Mouse (Mus musculus) heart, embryonic 12.5 days (tissue): Measurements from ENCODE around the gene Atf7. TPM values are rescaled to one million over a fixed set of nuclear protein-coding genes. Genes with fewer than 3 reads are reported as not detected.

ENCODE experiments used
- ATAC-seq: fragments of 200-750 bp; cut with Nextera tagmentation; 2 replicates; pipeline ENCODE4 v1.8.0; 2017; ENCODE audit warnings: moderate TSS enrichment, moderate library complexity; ENCODE audit not compliant: insufficient number of reproducible peaks, low FRiP score
- H3K27ac ChIP-seq: fragments of 300-500 bp; sonication (generic); 2 replicates; pipeline ENCODE4 v1.5.1; 2016; ENCODE audit warnings: mild to moderate bottlenecking, moderate library complexity; ENCODE audit not compliant: poor library complexity, severe bottlenecking
- H3K27me3 ChIP-seq: fragments of 300-500 bp; sonication (generic); replicated peaks from 2 replicates; pipeline ENCODE4 v1.6.1; 2016; ENCODE audit warnings: mild to moderate bottlenecking, moderate library complexity
- H3K36me3 ChIP-seq: fragments of 300-500 bp; sonication (generic); 2 replicates; pipeline ENCODE4 v1.6.1; 2016; ENCODE audit warnings: mild to moderate bottlenecking, moderate library complexity
- H3K4me1 ChIP-seq: fragments of 300-500 bp; sonication (generic); replicated peaks from 2 replicates; pipeline ENCODE4 v1.6.1; 2016; ENCODE audit warnings: mild to moderate bottlenecking
- H3K4me2 ChIP-seq: fragments of 300-500 bp; sonication (generic); 2 replicates; pipeline ENCODE4 v1.6.1; 2016; ENCODE audit warnings: mild to moderate bottlenecking, moderate library complexity
- H3K4me3 ChIP-seq: fragments of 300-500 bp; sonication (generic); 2 replicates; pipeline ENCODE4 v1.5.1; 2016; ENCODE audit warnings: mild to moderate bottlenecking
- H3K9ac ChIP-seq: fragments of 300-500 bp; sonication (generic); 2 replicates; pipeline ENCODE4 v1.6.1; 2016; ENCODE audit warnings: mild to moderate bottlenecking, moderate library complexity
- H3K9me3 ChIP-seq: fragments of 300-500 bp; sonication (generic); replicated peaks from 2 replicates; pipeline ENCODE4 v1.6.1; 2016; ENCODE audit warnings: mild to moderate bottlenecking, moderate library complexity
- WGBS: fragments of 180-500 bp; shearing (Covaris S2); methylation state at CpG from one replicate; pipeline ENCODE4 v1.1.7; 2016; 5-methylcytosine and 5-hydroxymethylcytosine counted together
- polyA plus RNA-seq: library from polyadenylated mRNA; unstranded; fragments of >200 nt; fragmentation: Nextera tagmentation; extraction: Ambion mirVana; gene quantifications from 2 replicates; pipeline ENCODE4 v1.2.1, GENCODE M21; 2016

Atf7 gene
- polyA plus RNA-seq, 1 experiment from 2014 or later: 31.0 TPM

DNA sequence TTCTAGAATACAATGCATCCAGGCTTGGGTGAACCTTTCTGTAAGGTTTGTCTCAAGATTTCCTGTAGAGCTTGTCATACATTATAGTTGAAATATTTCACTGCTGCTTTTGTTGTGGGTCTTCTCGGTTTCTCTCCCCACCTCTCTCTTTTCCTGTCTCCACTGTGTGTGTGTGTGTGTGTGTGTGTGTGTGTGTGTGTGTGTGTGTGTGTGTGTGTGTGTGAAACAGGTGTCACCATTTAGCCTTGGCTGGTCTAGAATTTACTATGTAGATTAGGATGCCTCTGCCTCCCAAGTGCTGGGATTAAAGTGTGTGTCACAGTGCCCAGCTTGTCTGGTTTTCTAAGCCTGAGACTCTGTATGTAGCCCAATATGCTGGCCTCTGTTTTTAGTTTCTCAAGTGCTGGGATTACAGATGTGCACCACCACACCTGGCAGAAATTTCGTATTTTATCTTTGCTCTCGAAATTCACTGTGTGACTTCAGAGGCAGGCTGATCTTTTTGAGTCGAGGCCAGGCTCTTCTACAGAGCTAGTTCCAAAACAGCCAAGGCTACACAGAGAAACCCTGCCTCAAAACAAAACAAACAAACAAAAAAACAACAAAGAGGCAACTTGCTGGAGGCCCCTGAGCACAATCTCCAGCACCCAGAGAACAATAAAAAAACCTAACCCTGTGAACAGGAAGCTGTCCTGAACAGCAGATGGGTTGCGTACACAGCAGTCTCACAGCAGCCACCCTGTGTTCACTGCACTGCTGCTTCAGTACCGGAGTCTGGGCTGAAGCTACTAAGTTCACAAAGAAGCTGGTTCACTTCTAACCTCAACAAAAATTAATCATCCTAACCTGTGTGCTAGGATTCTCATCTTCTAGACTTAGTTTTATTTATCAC, 98.9 kb downstream of the Atf7 start:
- WGBS: 78% methylated on average over 6 of the region's 6 CpGs
- Histone ChIP-seq H3K36me3 (peaks cover 78% of the 10 kb centered on the region), H3K27ac (no peak overlapping the region), H3K9me3 (no peaks in the 10 kb centered on the region), H3K4me3 (no peak overlapping the region), H3K4me2 (no peak overlapping the region), H3K27me3 (no peaks in the 10 kb centered on the region), H3K4me1 (0 out of 2 replicates have a peak, but pooled peaks cover 3% of the 10 kb centered on the region), H3K9ac (no peak overlapping the region)
- ATAC-seq: no peak

DNA sequence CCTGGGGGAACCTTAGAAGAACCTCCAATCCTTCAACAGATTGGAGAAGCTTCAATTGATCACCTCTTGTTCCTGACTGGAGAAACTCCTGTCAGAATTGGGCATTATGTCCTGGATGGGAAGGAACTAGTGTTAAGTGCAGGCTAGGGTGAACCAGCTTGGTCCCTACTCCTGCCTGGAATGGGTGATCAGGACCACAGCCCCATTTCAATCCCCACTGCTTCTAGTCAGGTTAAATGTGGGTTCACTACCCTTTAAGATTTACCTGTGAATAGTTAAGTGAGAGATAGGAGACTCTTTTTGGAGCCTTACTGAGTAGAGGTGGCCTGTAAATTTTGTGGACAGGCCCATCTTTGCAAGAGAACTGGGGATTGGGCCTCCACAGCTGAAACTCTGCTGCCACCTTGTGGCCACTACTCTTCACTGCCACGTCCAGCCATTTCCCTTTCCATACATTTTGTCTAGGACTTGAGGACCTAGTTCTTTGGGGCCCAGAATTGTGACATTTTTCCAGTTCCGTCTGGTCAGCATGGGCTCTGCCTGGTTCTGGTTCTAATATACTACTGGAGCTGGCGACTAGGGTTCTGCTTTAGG, 100.3 kb downstream of the Atf7 start, which contains the start of gene Npff:
Gene Npff (minus strand): TSS at position 51 of the 594 bp plus-strand sequence.
- ATAC-seq: no peak
- H3K9ac ChIP-seq: 0 out of 2 replicates have a peak within 1 kb of the TSS, but pooled peaks have one; percentile 6
- WGBS: 6% methylated on average over 3 of the region's 3 CpGs

DNA sequence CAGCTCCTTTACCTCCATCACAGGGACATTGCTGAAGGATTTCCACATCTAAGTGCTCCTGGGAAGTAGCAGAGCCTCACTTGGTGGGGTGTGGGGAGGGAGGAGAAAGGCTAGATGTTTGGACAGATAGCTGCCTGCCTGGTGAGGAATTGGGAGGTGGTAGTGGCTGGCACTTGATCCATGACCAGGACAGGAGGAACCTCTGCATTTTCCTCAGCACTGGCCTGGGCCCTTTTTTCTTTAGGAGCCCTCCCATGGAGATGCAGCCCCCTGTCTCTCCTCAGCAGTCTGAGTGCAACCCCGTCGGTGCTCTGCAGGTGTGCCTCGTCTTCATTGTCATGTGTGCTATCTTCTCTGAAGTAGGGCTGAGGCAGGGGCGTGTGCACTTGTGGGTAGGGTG, 103.8 kb downstream of the Atf7 start:
- Histone ChIP-seq H3K27me3 (no peaks in the 10 kb centered on the region), H3K27ac (no peak overlapping the region), H3K9ac (0 out of 2 replicates have a peak overlapping the region, but pooled peaks have one; percentile 65), H3K9me3 (no peaks in the 10 kb centered on the region), H3K4me1 (peaks cover 22% of the 10 kb centered on the region), H3K4me2 (no peak overlapping the region), H3K4me3 (no peak overlapping the region), H3K36me3 (peaks cover 46% of the 10 kb centered on the region)
- WGBS: 80% methylated on average over 4 of the region's 4 CpGs
- no peak for ATAC-seq

More for the DNA sequence above, 100.3 kb downstream of the Atf7 start, which contains the start of gene Npff:
- no peak within 1 kb of the TSS for H3K4me2 ChIP-seq
- H3K27ac ChIP-seq: no peak within 1 kb of the TSS
- H3K4me1 ChIP-seq: peaks cover 12% of the 10 kb centered on the region
- H3K4me3 ChIP-seq: no peak within 1 kb of the TSS
- H3K36me3 ChIP-seq: peaks cover 75% of the 10 kb centered on the region
- no peaks in the 10 kb centered on the region for H3K27me3 ChIP-seq
- H3K9me3 ChIP-seq: no peaks in the 10 kb centered on the region

DNA sequence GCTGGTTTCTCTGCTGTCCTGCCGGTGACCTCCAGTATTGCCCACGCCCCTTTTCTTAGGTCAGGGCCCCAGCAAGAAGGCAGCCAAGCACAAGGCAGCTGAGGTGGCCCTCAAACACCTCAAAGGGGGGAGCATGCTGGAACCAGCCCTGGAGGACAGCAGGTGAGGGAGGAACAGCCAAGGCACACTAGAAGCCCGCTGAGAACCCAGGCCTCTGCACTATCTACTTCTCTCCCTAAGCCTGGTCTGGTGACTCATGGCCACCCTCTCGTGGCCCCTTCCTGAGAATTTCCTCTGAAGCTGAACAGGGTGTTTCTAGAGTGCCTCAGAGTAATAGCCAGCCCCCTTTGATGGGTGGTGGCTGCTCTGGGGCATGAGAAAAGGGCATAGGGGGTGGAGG, 104.8 kb downstream of the Atf7 start:
- H3K9ac ChIP-seq: peak overlapping the region; percentile 65
- H3K4me2 ChIP-seq: peak overlapping the region; percentile 88
- H3K4me1 ChIP-seq: peaks cover 32% of the 10 kb centered on the region
- peak overlapping the region; percentile 4; the same call in 1 of the 2 replicates for H3K4me3 ChIP-seq
- H3K27me3 ChIP-seq: no peaks in the 10 kb centered on the region
- 42% methylated on average over 4 of the region's 4 CpGs for WGBS
- ATAC-seq: no peak
- H3K36me3 ChIP-seq: peaks cover 41% of the 10 kb centered on the region
- H3K9me3 ChIP-seq: no peaks in the 10 kb centered on the region
- peak overlapping the region; percentile 66 for H3K27ac ChIP-seq

DNA sequence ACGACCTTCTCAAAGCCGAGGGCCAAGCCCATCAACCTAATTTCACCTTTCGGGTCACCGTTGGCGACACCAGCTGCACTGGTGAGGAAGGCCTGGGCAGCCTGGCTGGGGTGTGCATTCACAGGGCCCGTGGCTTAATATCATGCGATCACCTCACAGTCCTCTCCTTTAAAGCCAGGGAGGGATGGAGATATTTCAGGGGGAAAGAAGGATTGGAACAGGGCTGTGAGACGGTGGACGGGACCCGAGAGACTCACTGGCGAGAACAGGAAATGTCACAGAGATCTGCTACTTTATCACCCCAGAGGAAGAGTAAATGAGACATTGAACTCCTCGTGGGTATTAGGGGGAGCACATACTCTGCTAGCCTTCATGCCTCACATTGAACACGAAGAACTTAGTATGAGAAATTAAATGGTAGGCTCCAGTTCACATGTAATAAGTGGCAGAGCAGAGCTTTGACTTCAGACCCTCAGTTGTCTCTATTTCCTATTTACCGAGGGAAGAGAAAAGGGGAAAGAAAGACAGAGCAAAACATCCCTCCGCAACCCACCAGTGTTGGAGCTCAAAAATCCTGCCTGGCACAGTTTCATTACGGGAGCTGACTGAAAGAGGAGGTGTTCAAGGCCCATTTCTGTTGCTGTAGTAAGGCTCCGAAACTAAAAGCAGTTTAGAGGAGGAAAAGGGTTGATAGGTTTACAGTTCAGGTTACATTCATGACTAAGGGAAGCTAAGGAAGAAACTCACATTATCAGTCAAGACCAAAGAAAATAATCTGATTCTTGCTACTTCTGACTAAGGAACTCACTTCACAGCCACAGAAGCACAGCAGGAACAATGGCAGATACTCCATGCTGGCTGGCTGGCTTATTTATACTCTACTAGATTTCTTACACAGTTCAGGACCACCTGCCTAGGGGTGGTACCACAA, 105.8 kb downstream of the Atf7 start:
- peak overlapping the region; percentile 66 for H3K4me3 ChIP-seq
- peaks cover 37% of the 10 kb centered on the region for H3K36me3 ChIP-seq
- no peaks in the 10 kb centered on the region for H3K27me3 ChIP-seq
- H3K9ac ChIP-seq: peak overlapping the region; percentile 93
- peak overlapping the region; percentile 88 for H3K4me2 ChIP-seq
- H3K9me3 ChIP-seq: no peaks in the 10 kb centered on the region
- peak overlapping the region; percentile 99 for H3K27ac ChIP-seq
- no peak for ATAC-seq
- 53% methylated on average over 17 of the region's 17 CpGs for WGBS
- peaks cover 34% of the 10 kb centered on the region for H3K4me1 ChIP-seq

DNA sequence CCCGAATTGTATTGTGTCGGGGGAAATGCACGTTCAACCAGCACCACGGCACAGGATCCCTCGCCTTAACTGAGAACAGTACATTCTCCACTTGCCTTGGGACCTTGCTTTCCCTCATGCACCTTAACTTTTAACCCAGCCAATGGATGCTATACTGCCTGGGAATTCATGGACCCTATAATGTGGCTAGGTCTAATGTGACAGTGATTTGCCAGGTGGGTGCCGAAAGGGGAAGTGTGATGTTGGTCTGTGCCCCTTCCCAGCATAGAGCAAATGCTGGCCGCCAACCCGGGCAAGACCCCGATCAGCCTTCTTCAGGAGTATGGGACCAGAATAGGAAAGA, 106.4 kb downstream of the Atf7 start:
- Histone ChIP-seq H3K4me3 (peak overlapping the region; percentile 66), H3K36me3 (peaks cover 32% of the 10 kb centered on the region), H3K4me2 (peak overlapping the region; percentile 88), H3K4me1 (peaks cover 34% of the 10 kb centered on the region), H3K9ac (peak overlapping the region; percentile 93), H3K9me3 (no peaks in the 10 kb centered on the region), H3K27ac (peak overlapping the region; percentile 99), H3K27me3 (no peaks in the 10 kb centered on the region)
- ATAC-seq: no peak
- 16% methylated on average over 9 of the region's 9 CpGs for whole genome bisulfite sequencing

DNA sequence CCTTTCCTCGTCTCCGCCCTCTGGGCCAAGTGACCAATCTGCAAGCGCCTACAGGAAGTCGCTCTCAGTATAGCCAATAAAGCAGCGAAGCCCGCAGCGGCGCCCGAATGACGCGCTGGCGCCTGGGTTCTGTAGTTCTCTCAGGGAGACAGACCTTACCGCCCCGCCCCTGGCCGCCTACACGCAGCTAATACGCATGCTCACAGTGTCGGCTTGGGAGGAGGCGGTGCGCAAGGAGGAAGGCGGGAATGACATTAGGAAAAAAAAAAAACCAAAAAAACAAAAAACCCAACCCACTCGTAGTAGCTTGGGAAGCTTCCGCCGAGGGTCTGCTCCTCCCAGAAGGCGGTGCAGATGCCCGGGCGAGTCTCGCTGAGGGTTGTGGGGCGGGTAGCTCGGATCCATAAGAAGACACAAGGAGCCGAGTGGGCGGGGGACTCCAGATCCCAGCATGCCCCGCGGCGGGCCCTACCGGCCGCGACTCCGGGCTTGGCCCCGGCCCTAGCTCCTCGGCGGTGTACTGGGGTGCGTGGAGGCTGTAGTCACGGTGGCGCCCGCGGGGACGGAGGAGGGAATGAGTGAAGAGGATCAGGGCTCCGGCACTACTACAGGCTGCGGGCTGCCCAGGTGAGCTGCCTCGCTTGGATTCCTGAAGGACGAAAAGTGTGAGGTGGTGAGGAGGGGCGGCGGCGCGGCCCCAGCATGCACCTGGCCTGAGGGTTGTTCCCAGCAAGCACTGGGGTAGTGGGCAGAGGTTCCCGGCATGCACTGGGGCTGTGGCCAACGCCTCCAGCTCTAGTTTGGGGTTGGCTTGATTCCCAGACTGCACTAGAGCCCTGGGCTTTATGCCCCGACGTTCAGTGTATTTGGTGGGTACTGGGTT, 107.0 kb downstream of the Atf7 start, which contains the start of gene Tarbp2:
Gene Tarbp2 (plus strand): TSS at position 217 of the 883 bp plus-strand sequence.
- Histone ChIP-seq H3K9ac (peak within 1 kb of the TSS; percentile 93), H3K4me3 (peak within 1 kb of the TSS; percentile 66), H3K27ac (peak within 1 kb of the TSS; percentile 99), H3K4me1 (peaks cover 34% of the 10 kb centered on the region), H3K4me2 (peak within 1 kb of the TSS; percentile 88), H3K27me3 (no peaks in the 10 kb centered on the region), H3K9me3 (no peaks in the 10 kb centered on the region), H3K36me3 (peaks cover 28% of the 10 kb centered on the region)
- peak; percentile 91 for ATAC-seq
- WGBS: under 1% methylated on average over 60 of the region's 60 CpGs

DNA sequence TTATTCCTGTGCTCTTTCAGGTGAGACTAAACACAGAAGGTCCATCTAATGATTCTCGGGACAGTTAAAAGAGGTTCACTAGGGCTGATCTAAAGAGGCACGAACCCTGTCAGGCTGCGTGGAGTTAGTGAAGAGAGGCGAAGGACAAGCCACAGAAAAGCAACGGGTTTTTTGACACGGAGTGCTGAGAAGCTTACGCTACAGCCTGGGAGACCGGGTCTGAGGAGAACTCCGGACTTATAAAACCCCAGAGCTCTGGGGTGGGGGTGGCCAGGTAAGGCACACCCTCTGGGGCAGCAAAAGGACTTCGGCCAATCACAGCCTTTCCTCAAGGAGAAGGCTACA, 107.7 kb downstream of the Atf7 start:
- under 1% methylated on average over 10 of the region's 10 CpGs for WGBS
- Histone ChIP-seq H3K4me1 (peaks cover 34% of the 10 kb centered on the region), H3K36me3 (peaks cover 22% of the 10 kb centered on the region), H3K9ac (peak overlapping the region; percentile 73), H3K9me3 (no peaks in the 10 kb centered on the region), H3K27me3 (no peaks in the 10 kb centered on the region), H3K4me3 (peak overlapping the region; percentile 66), H3K27ac (peak overlapping the region; percentile 76), H3K4me2 (peak overlapping the region; percentile 88)
- ATAC-seq: no peak

DNA sequence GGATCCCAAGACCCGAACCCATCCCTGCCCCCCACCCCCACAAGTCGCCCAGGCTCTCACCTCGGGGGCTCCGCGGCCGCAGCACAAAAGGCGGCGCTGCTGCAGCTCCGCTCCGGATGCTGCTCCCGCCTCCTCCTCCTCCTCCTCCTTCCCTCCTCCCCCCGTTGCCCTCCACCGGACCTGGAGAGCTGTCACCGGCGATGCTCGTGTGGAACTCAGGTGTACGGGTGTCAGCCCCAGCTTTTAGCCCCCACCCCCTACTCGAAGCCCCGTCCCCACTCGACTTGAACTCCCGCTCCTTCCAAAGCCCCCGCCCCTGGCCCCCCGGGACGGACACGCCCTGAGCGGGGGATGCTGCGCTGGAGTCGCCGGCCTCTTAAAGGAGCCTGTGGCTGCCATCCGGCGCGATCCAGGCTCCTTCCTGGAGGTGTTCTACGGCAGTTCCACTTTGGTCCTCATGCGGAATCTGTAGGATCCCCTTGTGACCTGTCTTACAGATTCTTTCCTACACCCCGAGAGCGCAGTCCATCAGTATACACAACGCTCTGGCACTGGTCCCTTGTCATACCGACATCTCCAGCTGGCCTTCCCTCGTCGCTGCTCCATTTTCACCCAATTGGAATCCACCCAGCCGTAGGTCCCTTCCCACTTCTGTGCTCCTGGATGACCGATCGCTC, 108.4 kb downstream of the Atf7 start, which contains the start of gene Map3k12:
Gene Map3k12 (minus strand): TSS at position 337 of the 677 bp plus-strand sequence.
- Histone ChIP-seq H3K9ac (peak within 1 kb of the TSS; percentile 73), H3K9me3 (no peaks in the 10 kb centered on the region), H3K4me1 (peaks cover 40% of the 10 kb centered on the region), H3K4me3 (peak within 1 kb of the TSS; percentile 66), H3K36me3 (peaks cover 15% of the 10 kb centered on the region), H3K27me3 (no peaks in the 10 kb centered on the region), H3K4me2 (peak within 1 kb of the TSS; percentile 88), H3K27ac (peak within 1 kb of the TSS; percentile 76)
- ATAC-seq: no peak
- under 1% methylated on average over 43 of the region's 43 CpGs for WGBS
